Mouse (Mus musculus) B cell, adult 2 months (primary cell): ENCODE results near the gene Ociad2.
A peak's percentile ranks its signal among the peaks of the same experiment; 100 is the strongest.

Source experiments
- DNase-seq, 2 experiments: peaks; one replicate each; pipeline ENCODE4 v3.0.0; 2022

The Ociad2 gene

GRCm38 (mm10) chr5:73301601-73302307 is 39.1 kb downstream of the Ociad2 start:
- no peak for DNase-seq

GRCm38 (mm10) chr5:73295916-73296315 is 44.9 kb downstream of the Ociad2 start:
- no peak for DNase-seq

DNA sequence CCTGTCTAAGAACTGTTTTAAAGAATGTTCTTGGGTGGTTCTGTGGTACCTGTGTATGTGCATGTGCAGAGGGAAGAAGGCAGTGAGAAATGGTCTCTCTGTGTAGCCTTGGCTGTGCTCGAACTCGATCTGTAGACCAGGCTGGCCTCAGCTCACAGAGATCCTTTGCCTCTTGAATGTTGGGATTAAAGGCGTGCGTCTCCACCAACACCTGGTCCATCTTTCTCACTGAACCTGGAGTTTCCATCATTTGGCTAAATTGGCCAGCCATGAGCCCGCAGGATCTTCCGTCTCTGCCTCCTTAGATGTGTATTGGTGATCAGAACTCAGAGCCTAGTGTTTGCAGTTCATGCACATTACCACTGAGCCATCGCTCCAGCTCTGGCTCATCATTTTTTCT is 45.8 kb downstream of the Ociad2 start:
- no peak for DNase-seq

- no peak for DNase-seq
Observed at GRCm38 (mm10) chr5:73293458-73293827, 47.4 kb downstream of the Ociad2 start.

- DNase-seq, result peak; percentile 94
Observed at GRCm38 (mm10) chr5:73292502-73293457, 48.0 kb downstream of the Ociad2 start, which contains the start of gene Ociad1. Ociad1 (plus strand) TSS chr5:73292784.

- no peak for DNase-seq
Observed at GRCm38 (mm10) chr5:73289900-73290299, 50.9 kb downstream of the Ociad2 start.

DNA sequence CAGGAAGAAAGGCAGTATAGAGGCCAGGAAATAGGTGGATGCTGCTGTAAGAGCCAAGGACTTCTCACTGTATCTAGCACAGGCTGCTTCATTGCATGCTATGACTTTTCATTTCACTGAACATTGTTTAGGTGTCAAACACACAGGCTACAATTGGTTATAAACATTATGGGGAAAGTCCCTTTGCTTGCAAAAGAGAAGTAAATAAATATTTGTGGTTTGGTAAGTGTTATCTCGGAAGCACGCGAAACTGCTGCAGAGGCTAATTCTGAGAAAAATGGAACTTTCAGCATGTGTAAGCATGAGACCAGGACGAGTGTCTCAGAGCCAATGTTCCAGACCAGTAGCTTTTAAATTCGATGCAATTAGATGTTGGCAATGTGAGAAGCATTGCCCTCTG is 54.2 kb downstream of the Ociad2 start:
- DNase-seq, result no peak

DNA sequence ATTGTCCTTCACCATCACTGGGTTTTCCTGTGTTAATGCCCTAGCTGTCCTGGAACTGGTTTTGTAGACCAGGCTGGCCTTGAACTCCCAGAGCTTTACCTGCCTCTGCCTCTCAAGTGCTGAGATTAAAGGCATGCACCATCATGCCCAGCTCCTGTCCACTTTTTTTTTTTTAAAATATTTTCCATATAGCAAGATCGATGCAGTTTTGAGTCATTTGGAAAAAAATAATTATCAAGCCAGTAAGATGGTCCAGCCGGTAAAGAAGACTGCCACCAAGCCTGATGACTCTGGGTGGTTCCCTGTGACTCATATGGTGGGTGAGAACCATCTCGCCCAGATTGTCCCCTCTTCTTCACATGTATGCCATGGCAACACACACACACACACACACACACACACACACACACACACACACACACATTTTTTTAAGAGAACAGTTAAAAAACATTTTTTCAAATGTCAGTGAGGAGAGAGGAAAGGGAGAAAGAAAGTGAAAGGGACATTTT is 55.3 kb downstream of the Ociad2 start:
- DNase-seq, result no peak

- no peak for DNase-seq
Observed at GRCm38 (mm10) chr5:73284046-73284445, 56.8 kb downstream of the Ociad2 start.

DNA sequence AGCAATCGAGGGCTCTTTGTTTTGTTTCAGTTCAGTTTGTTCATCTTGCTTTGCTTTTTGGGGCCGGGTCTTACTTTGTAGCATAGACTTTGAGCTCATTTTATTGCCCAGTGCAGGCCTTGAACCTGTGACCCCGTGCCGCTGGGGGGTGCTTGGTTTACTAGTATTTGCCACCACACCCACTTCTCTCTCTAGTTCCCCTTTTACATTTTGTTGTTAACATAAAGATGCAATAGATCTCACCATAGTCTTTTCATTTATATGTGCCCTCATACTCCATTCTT is 60.3 kb downstream of the Ociad2 start:
- DNase-seq, result peak in 1 of 2 experiments; percentile 18

DNA sequence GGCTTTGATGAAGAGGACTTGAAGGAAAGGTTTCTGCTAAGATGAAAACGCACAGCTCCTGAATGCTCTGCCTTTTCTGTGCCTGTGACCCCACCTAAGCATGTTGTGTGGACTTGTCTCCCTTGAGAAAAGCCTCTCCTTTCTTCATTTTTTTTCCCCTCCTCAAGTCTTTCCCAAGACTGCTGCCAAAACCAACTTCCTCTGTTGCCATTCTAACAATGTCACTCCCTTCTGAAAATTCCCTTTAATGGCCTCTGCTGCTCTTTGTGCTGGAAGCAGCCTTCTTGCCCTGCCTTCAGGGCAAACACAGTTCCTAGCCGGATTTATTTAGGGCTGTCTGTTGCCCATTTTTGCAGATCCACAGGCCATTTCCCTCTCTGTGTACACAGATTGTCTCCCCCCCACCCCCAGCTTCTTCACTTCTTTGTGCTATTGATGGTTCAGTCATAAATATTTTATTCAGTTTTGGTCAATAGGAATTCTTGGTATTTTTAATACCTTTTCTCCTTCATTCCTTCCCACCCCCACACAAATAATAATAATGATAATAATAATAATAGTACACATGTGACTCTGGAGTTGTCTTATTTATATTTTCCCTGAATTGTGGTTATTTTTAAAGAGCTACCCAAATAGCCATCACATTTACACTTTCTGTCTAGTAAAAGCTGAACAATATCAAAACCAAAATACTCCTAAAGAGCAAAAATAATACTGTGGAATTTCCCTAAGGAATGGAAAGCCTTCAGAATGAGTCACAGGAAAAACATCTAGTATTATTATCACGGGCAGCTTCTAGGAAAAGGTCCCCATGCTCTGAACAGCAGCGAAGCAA is 60.9 kb downstream of the Ociad2 start:
- DNase-seq, result no peak

GRCm38 (mm10) chr5:73279190-73279589 is 61.6 kb downstream of the Ociad2 start:
- no peak for DNase-seq

DNA sequence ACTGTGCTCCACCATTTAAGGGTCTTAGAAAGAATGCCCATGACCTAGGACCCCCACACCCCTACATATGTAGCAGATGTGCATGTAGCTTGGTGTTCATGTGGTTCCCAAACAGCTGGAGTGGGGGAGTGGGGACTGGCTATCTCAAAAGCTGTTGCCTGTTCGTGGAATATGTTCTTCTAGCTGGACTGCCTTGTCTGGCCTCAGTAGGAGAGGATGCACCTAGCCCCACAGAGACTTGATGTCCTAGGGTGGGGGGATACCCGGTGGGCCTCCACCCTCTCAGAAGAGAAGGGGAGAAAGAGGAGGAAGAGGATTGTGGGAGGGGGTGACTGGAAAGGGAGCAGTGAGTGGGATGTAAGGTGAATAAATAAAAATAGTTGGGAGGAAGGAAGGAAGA is 65.9 kb downstream of the Ociad2 start:
- DNase-seq, result no peak

- DNase-seq, result no peak
Observed at GRCm38 (mm10) chr5:73273171-73273570, 67.7 kb downstream of the Ociad2 start.
